Mouse (Mus musculus): ENCODE data around the gene Gm20479.

Gene Gm20479

GRCm38 (mm10) chr7:27369111-27369510, 11.9 kb upstream of the Gm20479 start:
- CTCF ChIA-PET, result interaction anchor here (1.1 kb wide), 1 partner anchor 27 kb away, joined by 3 read pairs; no protein-coding TSS in a partner anchor

GRCm38 (mm10) chr7:27367976-27368375, 10.8 kb upstream of the Gm20479 start:
- CTCF ChIA-PET, result interaction anchor here (0.7 to 1.1 kb wide), 2 partner anchors 17 to 26 kb away, joined by 3 to 4 read pairs; no protein-coding TSS in a partner anchor

GRCm38 (mm10) chr7:27366082-27366844, 9.0 kb upstream of the Gm20479 start:
- CTCF ChIA-PET, result interaction anchor here (0.5 to 0.9 kb wide), 2 partner anchors 9 to 135 kb away, joined by 5 to 7 read pairs; partner anchors contain the start of gene Gm20479

- CTCF ChIA-PET, result interaction anchor here (0.6 kb wide), 2 partner anchors 110 to 158 kb away, joined by 5 to 7 read pairs; no protein-coding TSS in a partner anchor
Measured at GRCm38 (mm10) chr7:27364379-27364778, 7.2 kb upstream of the Gm20479 start.

GRCm38 (mm10) chr7:27361283-27361946, 4.2 kb upstream of the Gm20479 start:
- CTCF ChIA-PET, result no interaction called here

- CTCF ChIA-PET, result no interaction called here
Measured at GRCm38 (mm10) chr7:27360749-27361148, 3.5 kb upstream of the Gm20479 start.

GRCm38 (mm10) chr7:27359706-27360358, 2.6 kb upstream of the Gm20479 start:
- CTCF ChIA-PET, result interaction anchor here (0.5 to 0.7 kb wide), 3 partner anchors 22 to 96 kb away, joined by 3 read pairs; no protein-coding TSS in a partner anchor

GRCm38 (mm10) chr7:27359162-27359561, 1.9 kb upstream of the Gm20479 start:
- CTCF ChIA-PET, result interaction anchor here (0.5 to 0.7 kb wide), 2 partner anchors 21 to 29 kb away, joined by 3 read pairs; no protein-coding TSS in a partner anchor

GRCm38 (mm10) chr7:27357595-27357978, 368 bp upstream of the Gm20479 start:
- CTCF ChIA-PET, result interaction anchor here (0.5 to 0.6 kb wide), 2 partner anchors 24 to 40 kb away, joined by 3 to 4 read pairs; no protein-coding TSS in a partner anchor

GRCm38 (mm10) chr7:27356248-27356647, 971 bp downstream of the Gm20479 start:
- CTCF ChIA-PET, result interaction anchor here (0.7 to 1.1 kb wide), 2 partner anchors 11 to 22 kb away, joined by 3 to 5 read pairs; no protein-coding TSS in a partner anchor

- CTCF ChIA-PET, result no interaction called here
Measured at GRCm38 (mm10) chr7:27355745-27356240, 1.4 kb downstream of the Gm20479 start, which contains the start of gene Shkbp1. Gene Shkbp1 (minus strand): TSS chr7:27356019.

- CTCF ChIA-PET, result no interaction called here
Measured at GRCm38 (mm10) chr7:27355261-27355660, 2.0 kb downstream of the Gm20479 start.

GRCm38 (mm10) chr7:27354783-27355182, 2.4 kb downstream of the Gm20479 start:
- CTCF ChIA-PET, result no interaction called here

- CTCF ChIA-PET, result interaction anchor here (0.6 kb wide), 1 partner anchor 95 kb away, joined by 6 read pairs; no protein-coding TSS in a partner anchor
Measured at GRCm38 (mm10) chr7:27354144-27354543, 3.1 kb downstream of the Gm20479 start.

- CTCF ChIA-PET, result no interaction called here
Measured at GRCm38 (mm10) chr7:27345444-27345843, 11.8 kb downstream of the Gm20479 start.

- CTCF ChIA-PET, result interaction anchor here (1.1 kb wide), 1 partner anchor 26 kb away, joined by 3 read pairs; no protein-coding TSS in a partner anchor
Measured at GRCm38 (mm10) chr7:27342595-27342994, 14.6 kb downstream of the Gm20479 start.

GRCm38 (mm10) chr7:27339519-27339918, 17.7 kb downstream of the Gm20479 start:
- CTCF ChIA-PET, result no interaction called here

GRCm38 (mm10) chr7:27339114-27339513, 18.1 kb downstream of the Gm20479 start:
- CTCF ChIA-PET, result no interaction called here

- CTCF ChIA-PET, result interaction anchor here (1.1 kb wide), 1 partner anchor 138 kb away, joined by 3 read pairs; no protein-coding TSS in a partner anchor
Measured at GRCm38 (mm10) chr7:27337175-27337853, 19.9 kb downstream of the Gm20479 start, which contains the start of gene Ltbp4. Gene Ltbp4 (minus strand): TSS chr7:27337692.

- CTCF ChIA-PET, result interaction anchor here (2.3 kb wide), 1 partner anchor 49 kb away, joined by 14 read pairs; no protein-coding TSS in a partner anchor
Measured at GRCm38 (mm10) chr7:27335928-27336823, 21.0 kb downstream of the Gm20479 start.
